Mouse (Mus musculus) embryonic facial prominence, embryonic 13.5 days (tissue): ENCODE data around the gene Vmn1r17. TPM values are rescaled to one million over a fixed set of nuclear protein-coding genes. Genes with fewer than 3 reads are reported as not detected.
"Not testable (repeated sequence)": the region's sequence is repeated elsewhere in the genome, so short reads cannot be mapped to it uniquely, and the experiment has no call there.

ENCODE experiments used
- ATAC-seq: fragments of 200-750 bp; cut with Nextera tagmentation; 2 replicates; pipeline ENCODE4 v1.8.0; 2017; ENCODE audit warnings: low read depth; ENCODE audit not compliant: insufficient number of reproducible peaks, insufficient read depth, low FRiP score, low TSS enrichment
- H3K27ac ChIP-seq: fragments of 300-500 bp; sonication (generic); 2 replicates; pipeline ENCODE4 v1.5.1; 2015; ENCODE audit warnings: moderate library complexity, mild to moderate bottlenecking, inconsistent platforms
- H3K27me3 ChIP-seq: fragments of 300-500 bp; sonication (generic); 2 replicates; pipeline ENCODE4 v1.6.1; 2015; ENCODE audit warnings: mild to moderate bottlenecking, inconsistent platforms
- H3K36me3 ChIP-seq: fragments of 300-500 bp; sonication (generic); 2 replicates; pipeline ENCODE4 v1.6.1; 2015; ENCODE audit warnings: mild to moderate bottlenecking, inconsistent platforms
- H3K4me1 ChIP-seq: fragments of 300-500 bp; sonication (generic); 2 replicates; pipeline ENCODE4 v1.6.1; 2015; ENCODE audit warnings: inconsistent platforms
- H3K4me2 ChIP-seq: fragments of 300-500 bp; sonication (generic); 2 replicates; pipeline ENCODE4 v1.6.1; 2015; ENCODE audit warnings: moderate library complexity, mild to moderate bottlenecking, inconsistent platforms
- H3K4me3 ChIP-seq: fragments of 300-500 bp; sonication (generic); 2 replicates; pipeline ENCODE4 v1.5.1; 2015; ENCODE audit warnings: mild to moderate bottlenecking, inconsistent platforms
- H3K9ac ChIP-seq: fragments of 300-500 bp; sonication (generic); 2 replicates; pipeline ENCODE4 v1.6.1; 2015; ENCODE audit warnings: mild to moderate bottlenecking, inconsistent platforms
- H3K9me3 ChIP-seq: fragments of 300-500 bp; sonication (generic); 2 replicates; pipeline ENCODE4 v1.6.1; 2016; ENCODE audit warnings: inconsistent platforms
- WGBS: fragments of 180-500 bp; shearing (Covaris S2); methylation state at CpG from one replicate; pipeline ENCODE4 v1.1.7; 2015; ENCODE audit warnings: mixed read lengths; 5-methylcytosine and 5-hydroxymethylcytosine counted together
- polyA plus RNA-seq: library from polyadenylated mRNA; unstranded; fragments of >200 nt; fragmentation: Nextera tagmentation; extraction: Ambion mirVana; gene quantifications from 2 replicates; pipeline ENCODE4 v1.2.1, GENCODE M21; 2015

Gene Vmn1r17
- polyA plus RNA-seq, result not detected in 2 replicates

GRCm38 (mm10) chr6:57363627-57364026, at the start of gene Vmn1r17:
Gene Vmn1r17, minus strand, starts transcription at chr6:57363727.
- no peak within 1 kb of the TSS for H3K27ac ChIP-seq
- no peaks in the 10 kb centered on the region for H3K27me3 ChIP-seq
- no peaks in the 10 kb centered on the region for H3K36me3 ChIP-seq
- 88% methylated on average over 1 of the region's 1 CpGs for WGBS
- H3K9me3 ChIP-seq, result no peaks in the 10 kb centered on the region
- no peaks in the 10 kb centered on the region for H3K4me1 ChIP-seq
- ATAC-seq, result no peak
- H3K4me2 ChIP-seq, result no peak within 1 kb of the TSS
- no peak within 1 kb of the TSS for H3K9ac ChIP-seq
- no peak within 1 kb of the TSS for H3K4me3 ChIP-seq

GRCm38 (mm10) chr6:57403480-57403879, 40.0 kb upstream of the Vmn1r17 start, which contains the start of gene Vmn1r19:
Gene Vmn1r19, plus strand, starts transcription at chr6:57403780.
- ATAC-seq, H3K9me3 ChIP-seq, H3K4me2 ChIP-seq, H3K4me3 ChIP-seq, H3K36me3 ChIP-seq, H3K4me1 ChIP-seq, H3K27ac ChIP-seq, H3K27me3 ChIP-seq, H3K9ac ChIP-seq: not testable (repeated sequence)
- 66% methylated on average over 3 of the region's 3 CpGs for WGBS

DNA sequence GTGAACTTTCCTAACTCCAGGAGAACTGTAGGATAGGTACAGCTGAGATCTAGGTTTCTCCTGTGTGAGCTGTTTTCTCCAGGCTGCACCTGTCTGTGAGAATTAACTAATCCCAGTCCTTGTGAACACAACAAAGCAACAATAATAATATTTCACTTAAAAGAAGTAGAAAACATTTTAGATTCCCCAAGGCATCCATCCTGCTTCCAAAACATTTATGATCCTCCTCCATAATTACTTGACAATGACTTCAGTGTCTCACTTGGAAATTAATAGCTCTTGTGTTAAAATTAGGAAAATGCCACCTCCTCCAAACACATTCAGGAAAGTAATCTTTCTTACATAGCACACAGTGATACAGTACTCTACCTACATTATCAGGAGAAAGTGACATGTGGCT, 32.2 kb upstream of the Vmn1r17 start, which contains the start of gene Vmn1r18:
Gene Vmn1r18, minus strand, starts transcription at position 101 of the 400 bp plus-strand sequence.
- H3K4me2 ChIP-seq, result no peak within 1 kb of the TSS
- H3K4me1 ChIP-seq, result no peaks in the 10 kb centered on the region
- no peak within 1 kb of the TSS for H3K9ac ChIP-seq
- no peak within 1 kb of the TSS for H3K4me3 ChIP-seq
- H3K9me3 ChIP-seq, result no peaks in the 10 kb centered on the region
- no peak within 1 kb of the TSS for H3K27ac ChIP-seq
- no peaks in the 10 kb centered on the region for H3K36me3 ChIP-seq
- ATAC-seq, result no peak
- H3K27me3 ChIP-seq, result no peaks in the 10 kb centered on the region

DNA sequence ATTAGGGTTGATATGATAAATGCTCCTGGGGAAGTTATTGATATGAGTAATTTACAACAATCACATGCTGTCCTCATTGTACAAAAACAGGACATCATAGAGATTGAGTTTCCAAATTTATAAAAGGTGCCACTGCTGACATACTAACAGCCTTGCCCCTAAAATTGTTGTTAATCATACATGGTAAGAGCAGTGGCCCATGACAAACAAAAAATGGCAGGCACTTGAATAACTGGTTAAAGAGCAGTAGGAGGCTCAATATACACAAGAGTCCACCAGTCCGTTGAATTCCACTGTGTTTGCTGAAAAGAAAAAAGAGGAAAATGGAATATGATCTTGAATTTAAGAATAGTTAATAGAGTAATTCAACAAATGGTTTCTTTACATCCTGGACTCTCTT, 4.0 kb upstream of the Vmn1r17 start:
- ATAC-seq, result no peak
- Histone ChIP-seq H3K4me3 (no peak overlapping the region), H3K9me3 (no peaks in the 10 kb centered on the region), H3K27me3 (no peaks in the 10 kb centered on the region), H3K9ac (no peak overlapping the region), H3K36me3 (no peaks in the 10 kb centered on the region), H3K27ac (no peak overlapping the region), H3K4me1 (no peaks in the 10 kb centered on the region), H3K4me2 (no peak overlapping the region)
- 84% methylated on average over 1 of the region's 1 CpGs for WGBS

GRCm38 (mm10) chr6:57365866-57366265, 2.3 kb upstream of the Vmn1r17 start:
- H3K36me3 ChIP-seq, H3K27ac ChIP-seq, H3K27me3 ChIP-seq, H3K9me3 ChIP-seq, ATAC-seq, H3K9ac ChIP-seq, H3K4me1 ChIP-seq, H3K4me2 ChIP-seq, H3K4me3 ChIP-seq: not testable (repeated sequence)
- 78% methylated on average over 1 of the region's 1 CpGs for WGBS

GRCm38 (mm10) chr6:57356864-57357263, 6.7 kb downstream of the Vmn1r17 start:
- ATAC-seq, result no peak
- H3K4me3 ChIP-seq, result no peak overlapping the region
- H3K36me3 ChIP-seq, result no peaks in the 10 kb centered on the region
- no peaks in the 10 kb centered on the region for H3K27me3 ChIP-seq
- H3K27ac ChIP-seq, result no peak overlapping the region
- no peak overlapping the region for H3K9ac ChIP-seq
- 70% methylated on average over 2 of the region's 2 CpGs for WGBS
- H3K4me2 ChIP-seq, result no peak overlapping the region
- H3K4me1 ChIP-seq, result no peaks in the 10 kb centered on the region
- H3K9me3 ChIP-seq, result no peaks in the 10 kb centered on the region

GRCm38 (mm10) chr6:57329394-57329793, 34.1 kb downstream of the Vmn1r17 start, which contains the start of gene Vmn1r16:
Gene Vmn1r16, minus strand, starts transcription at chr6:57329494.
- Histone ChIP-seq H3K9ac (no peak within 1 kb of the TSS), H3K9me3 (no peaks in the 10 kb centered on the region), H3K36me3 (no peaks in the 10 kb centered on the region), H3K27ac (no peak within 1 kb of the TSS), H3K27me3 (no peaks in the 10 kb centered on the region), H3K4me2 (no peak within 1 kb of the TSS), H3K4me3 (no peak within 1 kb of the TSS), H3K4me1 (no peaks in the 10 kb centered on the region)
- WGBS, result 73% methylated on average over 3 of the region's 3 CpGs
- ATAC-seq, result no peak

DNA sequence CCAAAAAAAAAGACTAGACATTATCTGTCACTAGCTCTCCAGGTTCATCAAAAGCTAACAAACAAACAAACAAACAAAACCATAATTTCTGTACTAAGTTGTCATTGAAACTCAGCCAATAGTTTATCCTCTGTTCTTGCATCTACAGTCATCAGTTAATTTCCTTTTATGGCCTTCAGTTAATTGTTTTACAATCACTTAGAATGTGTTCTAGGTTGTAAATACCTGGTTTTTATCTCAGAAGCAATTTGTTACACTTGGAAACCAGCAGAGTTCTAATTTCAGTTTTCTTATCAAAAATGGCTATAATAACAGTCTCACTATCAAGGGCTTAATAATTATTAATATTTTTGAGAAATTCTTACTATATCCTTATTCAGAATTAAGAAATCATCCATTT, 37.4 kb downstream of the Vmn1r17 start:
- no peak overlapping the region for H3K4me3 ChIP-seq
- H3K27me3 ChIP-seq, result no peaks in the 10 kb centered on the region
- ATAC-seq, result no peak
- no peak overlapping the region for H3K9ac ChIP-seq
- H3K27ac ChIP-seq, result no peak overlapping the region
- no peaks in the 10 kb centered on the region for H3K4me1 ChIP-seq
- no peak overlapping the region for H3K4me2 ChIP-seq
- no peaks in the 10 kb centered on the region for H3K9me3 ChIP-seq
- no peaks in the 10 kb centered on the region for H3K36me3 ChIP-seq

Other genes starting within 250 kb of the Vmn1r17 start
- gene Vmn1r11, start 230.3 kb downstream of the Vmn1r17 start, polyA plus RNA-seq, result not detected in 2 replicates
- gene Vmn1r12, start 206.8 kb downstream of the Vmn1r17 start, polyA plus RNA-seq, result not detected in 2 replicates
- not detected in 2 replicates for gene Vmn1r13, start 160.4 kb downstream of the Vmn1r17 start, polyA plus RNA-seq
- not detected in 2 replicates for gene Vmn1r14, start 132.0 kb downstream of the Vmn1r17 start, polyA plus RNA-seq
- not detected in 2 replicates for gene Vmn1r15, start 105.8 kb downstream of the Vmn1r17 start, polyA plus RNA-seq
- not detected in 2 replicates for gene Vmn1r16, start 34.2 kb downstream of the Vmn1r17 start, polyA plus RNA-seq
- gene Vmn1r18, start 32.1 kb upstream of the Vmn1r17 start, polyA plus RNA-seq, result not detected in 2 replicates
- gene Vmn1r19, start 40.1 kb upstream of the Vmn1r17 start, polyA plus RNA-seq, result not detected in 2 replicates
- not detected in 2 replicates for gene Vmn1r20, start 65.2 kb upstream of the Vmn1r17 start, polyA plus RNA-seq
- 5.6 and 6.5 TPM in 2 replicates for gene Ppm1k, start 171.7 kb upstream of the Vmn1r17 start, polyA plus RNA-seq
- gene Herc6, start 217.3 kb upstream of the Vmn1r17 start, polyA plus RNA-seq, result 1.9 and 2.8 TPM in 2 replicates